Mouse (Mus musculus) lung, postnatal 4 days (tissue): ENCODE data around the gene Fam136a.
"Not testable (repeated sequence)": the region's sequence is repeated elsewhere in the genome, so short reads cannot be mapped to it uniquely, and the experiment has no call there.

ENCODE experiments used
- DNase-seq, 2 experiments: peaks; one replicate each; pipeline ENCODE4 v3.0.0; 2021

Fam136a gene

GRCm38 (mm10) chr6:86365371-86366124 lies at the start of gene Fam136a:
Gene Fam136a, plus strand, starts transcription at chr6:86365646.
- DNase-seq = peak; percentile 97

GRCm38 (mm10) chr6:86317066-86317465 lies 48.4 kb upstream of the Fam136a start:
- no peak for DNase-seq

GRCm38 (mm10) chr6:86318855-86319254 lies 46.6 kb upstream of the Fam136a start:
- no peak for DNase-seq

GRCm38 (mm10) chr6:86322031-86322563 lies 43.3 kb upstream of the Fam136a start:
- DNase-seq = no peak

GRCm38 (mm10) chr6:86322991-86323390 lies 42.5 kb upstream of the Fam136a start:
- DNase-seq = no peak

- no peak for DNase-seq
These were observed 41.0 kb upstream of the Fam136a start for GRCm38 (mm10) chr6:86324400-86324799.

- DNase-seq = peak in 1 of 2 experiments; percentile 6
These were observed 39.8 kb upstream of the Fam136a start for GRCm38 (mm10) chr6:86325646-86326045.

- no peak for DNase-seq
These were observed 38.6 kb upstream of the Fam136a start for GRCm38 (mm10) chr6:86326866-86327265.

GRCm38 (mm10) chr6:86328369-86328768 lies 37.1 kb upstream of the Fam136a start:
- no peak for DNase-seq

GRCm38 (mm10) chr6:86329943-86330342 lies 35.5 kb upstream of the Fam136a start:
- DNase-seq = no peak

GRCm38 (mm10) chr6:86335121-86335849 lies 30.2 kb upstream of the Fam136a start:
- no peak for DNase-seq

- DNase-seq = no peak
These were observed 29.6 kb upstream of the Fam136a start for GRCm38 (mm10) chr6:86335860-86336259.

- not testable (repeated sequence) for DNase-seq
These were observed 29.1 kb upstream of the Fam136a start for GRCm38 (mm10) chr6:86336340-86336739.

- DNase-seq = no peak
These were observed 21.8 kb upstream of the Fam136a start for GRCm38 (mm10) chr6:86343656-86344055.

- DNase-seq = no peak
These were observed 19.4 kb upstream of the Fam136a start for GRCm38 (mm10) chr6:86346063-86346462.

GRCm38 (mm10) chr6:86349257-86349656 lies 16.2 kb upstream of the Fam136a start:
- no peak for DNase-seq

GRCm38 (mm10) chr6:86354948-86355347 lies 10.5 kb upstream of the Fam136a start:
- DNase-seq = no peak

- DNase-seq = no peak
These were observed 8.5 kb upstream of the Fam136a start for GRCm38 (mm10) chr6:86356956-86357355.

GRCm38 (mm10) chr6:86360691-86361090 lies 4.8 kb upstream of the Fam136a start:
- no peak for DNase-seq

GRCm38 (mm10) chr6:86361373-86361772 lies 4.1 kb upstream of the Fam136a start:
- DNase-seq = no peak

GRCm38 (mm10) chr6:86364442-86365141 lies 854 bp upstream of the Fam136a start:
- peak; percentile 76 to 85 for DNase-seq

GRCm38 (mm10) chr6:86366125-86366852 lies 843 bp downstream of the Fam136a start:
- DNase-seq = peak; percentile 38 to 62

- DNase-seq = no peak
These were observed 1.4 kb downstream of the Fam136a start for GRCm38 (mm10) chr6:86366853-86367249.
